Mouse (Mus musculus) hindbrain, embryonic 12.5 days (tissue): ENCODE data around the gene Cenpn. TPM values are rescaled to one million over a fixed set of nuclear protein-coding genes. Genes with fewer than 3 reads are reported as not detected.

Experiments
- ATAC-seq: fragments of 200-750 bp; cut with Nextera tagmentation; 2 replicates; pipeline ENCODE4 v1.8.0; 2017; ENCODE audit warnings: moderate TSS enrichment; ENCODE audit not compliant: low FRiP score
- H3K27ac ChIP-seq: fragments of 300-500 bp; sonication (generic); 2 replicates; pipeline ENCODE4 v1.5.1; 2016; ENCODE audit warnings: mild to moderate bottlenecking
- H3K27me3 ChIP-seq: fragments of 300-500 bp; sonication (generic); 2 replicates; pipeline ENCODE4 v1.6.1; 2016; ENCODE audit warnings: mild to moderate bottlenecking
- H3K36me3 ChIP-seq: fragments of 300-500 bp; sonication (generic); 2 replicates; pipeline ENCODE4 v1.6.1; 2016; ENCODE audit warnings: mild to moderate bottlenecking
- H3K4me1 ChIP-seq: fragments of 300-500 bp; sonication (generic); 2 replicates; pipeline ENCODE4 v1.6.1; 2016
- H3K4me2 ChIP-seq: fragments of 300-500 bp; sonication (generic); replicated peaks from 2 replicates; pipeline ENCODE4 v1.6.1; 2016; ENCODE audit warnings: mild to moderate bottlenecking
- H3K4me3 ChIP-seq: fragments of 300-500 bp; sonication (generic); 2 replicates; pipeline ENCODE4 v1.5.1; 2016; ENCODE audit warnings: mild to moderate bottlenecking
- H3K9ac ChIP-seq: fragments of 300-500 bp; sonication (generic); 2 replicates; pipeline ENCODE4 v1.6.1; 2016; ENCODE audit warnings: mild to moderate bottlenecking, moderate library complexity
- H3K9me3 ChIP-seq: fragments of 300-500 bp; sonication (generic); replicated peaks from 2 replicates; pipeline ENCODE4 v1.6.1; 2016; ENCODE audit warnings: mild to moderate bottlenecking
- WGBS: fragments of 180-500 bp; shearing (Covaris S2); methylation state at CpG from one replicate; pipeline ENCODE4 v1.1.7; 2016; 5-methylcytosine and 5-hydroxymethylcytosine counted together
- polyA plus RNA-seq: library from polyadenylated mRNA; unstranded; fragments of >200 nt; fragmentation: Nextera tagmentation; extraction: Ambion mirVana; gene quantifications from 2 replicates; pipeline ENCODE4 v1.2.1, GENCODE M21; 2016

Gene Cenpn
- polyA plus RNA-seq = 23.8 and 26.0 TPM in 2 replicates

GRCm38 (mm10) chr8:116921337-116922059 is at the start of gene Cenpn, which contains the start of gene Cmc2:
Gene Cenpn, plus strand, starts transcription at chr8:116921730.
Gene Cmc2, minus strand, starts transcription at chr8:116921455.
- Histone ChIP-seq H3K9me3 (no peaks in the 10 kb centered on the region), H3K4me1 (peaks cover 16% of the 10 kb centered on the region), H3K27ac (peak within 1 kb of the TSS; percentile 84), H3K4me3 (peak within 1 kb of the TSS; percentile 82), H3K4me2 (peak within 1 kb of the TSS; percentile 79), H3K36me3 (0 out of 2 replicates have a peak, but pooled peaks cover 3% of the 10 kb centered on the region), H3K27me3 (no peaks in the 10 kb centered on the region), H3K9ac (peak within 1 kb of the TSS; percentile 83)
- under 1% methylated on average over 57 of the region's 57 CpGs for WGBS
- peak; percentile 97 for ATAC-seq

- 82% methylated on average over 2 of the region's 2 CpGs for WGBS
- H3K9ac ChIP-seq = no peak overlapping the region
- ATAC-seq = no peak
Observed at GRCm38 (mm10) chr8:116872761-116873342, 48.7 kb upstream of the Cenpn start.

GRCm38 (mm10) chr8:116873586-116873985 is 47.9 kb upstream of the Cenpn start:
- no peak for ATAC-seq
- no peaks in the 10 kb centered on the region for H3K4me1 ChIP-seq

More at GRCm38 (mm10) chr8:116872761-116873342, 48.7 kb upstream of the Cenpn start:
- no peaks in the 10 kb centered on the region for H3K9me3 ChIP-seq
- no peaks in the 10 kb centered on the region for H3K27me3 ChIP-seq
- no peak overlapping the region for H3K4me3 ChIP-seq
- H3K27ac ChIP-seq = no peak overlapping the region
- H3K4me2 ChIP-seq = no peak overlapping the region
- no peaks in the 10 kb centered on the region for H3K36me3 ChIP-seq
- H3K4me1 ChIP-seq = no peaks in the 10 kb centered on the region

GRCm38 (mm10) chr8:116873986-116874385 is 47.5 kb upstream of the Cenpn start:
- no peak overlapping the region for H3K4me2 ChIP-seq
- H3K27me3 ChIP-seq = no peaks in the 10 kb centered on the region
- no peak overlapping the region for H3K4me3 ChIP-seq
- H3K27ac ChIP-seq = no peak overlapping the region
- H3K9me3 ChIP-seq = no peaks in the 10 kb centered on the region
- no peaks in the 10 kb centered on the region for H3K4me1 ChIP-seq
- 90% methylated on average over 8 of the region's 8 CpGs for WGBS
- no peak for ATAC-seq
- no peak overlapping the region for H3K9ac ChIP-seq
- H3K36me3 ChIP-seq = no peaks in the 10 kb centered on the region

More at GRCm38 (mm10) chr8:116873586-116873985, 47.9 kb upstream of the Cenpn start:
- no peak overlapping the region for H3K27ac ChIP-seq
- no peaks in the 10 kb centered on the region for H3K36me3 ChIP-seq
- WGBS = 85% methylated on average over 11 of the region's 11 CpGs
- no peak overlapping the region for H3K4me3 ChIP-seq
- no peak overlapping the region for H3K9ac ChIP-seq
- no peaks in the 10 kb centered on the region for H3K27me3 ChIP-seq
- no peaks in the 10 kb centered on the region for H3K9me3 ChIP-seq
- H3K4me2 ChIP-seq = no peak overlapping the region

GRCm38 (mm10) chr8:116875798-116876450 is 45.6 kb upstream of the Cenpn start:
- Histone ChIP-seq H3K4me2 (no peak overlapping the region), H3K27ac (no peak overlapping the region), H3K9me3 (no peaks in the 10 kb centered on the region), H3K27me3 (no peaks in the 10 kb centered on the region), H3K4me3 (no peak overlapping the region), H3K4me1 (no peaks in the 10 kb centered on the region), H3K9ac (no peak overlapping the region), H3K36me3 (no peaks in the 10 kb centered on the region)
- no peak for ATAC-seq
- WGBS = 88% methylated on average over 17 of the region's 17 CpGs

DNA sequence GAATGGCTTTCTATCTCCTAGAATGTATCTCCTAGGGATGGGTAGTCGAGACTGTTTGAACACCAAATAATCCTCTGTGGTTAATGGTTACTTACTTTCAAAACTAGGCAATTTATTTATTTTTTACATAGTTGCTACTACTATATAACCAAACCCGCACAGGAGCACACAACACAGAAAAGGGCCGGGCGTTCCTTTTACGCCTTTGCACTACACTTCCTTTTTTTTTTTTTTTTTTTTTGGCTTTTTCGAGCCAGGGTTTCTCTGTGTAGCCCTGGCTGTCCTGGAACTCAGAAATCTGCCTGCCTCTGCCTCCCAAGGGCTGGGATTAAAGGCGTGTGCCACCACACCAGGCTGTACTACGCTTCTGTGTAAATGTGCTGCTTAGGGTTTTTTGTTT is 40.1 kb upstream of the Cenpn start:
- 0 out of 2 replicates have a peak, but pooled peaks cover 7% of the 10 kb centered on the region for H3K9me3 ChIP-seq
- H3K27ac ChIP-seq = no peak overlapping the region
- no peak overlapping the region for H3K4me3 ChIP-seq
- no peak for ATAC-seq
- H3K9ac ChIP-seq = no peak overlapping the region
- peaks cover 5% of the 10 kb centered on the region; the same call in 1 of the 2 replicates for H3K36me3 ChIP-seq
- H3K4me2 ChIP-seq = no peak overlapping the region
- 88% methylated on average over 8 of the region's 8 CpGs for WGBS
- no peaks in the 10 kb centered on the region for H3K27me3 ChIP-seq
- no peaks in the 10 kb centered on the region for H3K4me1 ChIP-seq

GRCm38 (mm10) chr8:116887813-116888212 is 33.7 kb upstream of the Cenpn start:
- Histone ChIP-seq H3K9me3 (0 out of 2 replicates have a peak, but pooled peaks cover 7% of the 10 kb centered on the region), H3K27ac (no peak overlapping the region), H3K36me3 (peaks cover 22% of the 10 kb centered on the region), H3K4me3 (no peak overlapping the region), H3K27me3 (no peaks in the 10 kb centered on the region), H3K4me2 (no peak overlapping the region), H3K4me1 (no peaks in the 10 kb centered on the region), H3K9ac (no peak overlapping the region)
- no peak for ATAC-seq
- WGBS = 72% methylated on average over 4 of the region's 4 CpGs

GRCm38 (mm10) chr8:116891446-116891845 is 30.1 kb upstream of the Cenpn start:
- no peak overlapping the region for H3K4me3 ChIP-seq
- H3K9me3 ChIP-seq = peaks cover 6% of the 10 kb centered on the region; the same call in 1 of the 2 replicates
- 83% methylated on average over 5 of the region's 5 CpGs for WGBS
- H3K4me1 ChIP-seq = no peaks in the 10 kb centered on the region
- H3K9ac ChIP-seq = no peak overlapping the region
- H3K36me3 ChIP-seq = peaks cover 25% of the 10 kb centered on the region
- H3K4me2 ChIP-seq = no peak overlapping the region
- H3K27ac ChIP-seq = no peak overlapping the region
- H3K27me3 ChIP-seq = no peaks in the 10 kb centered on the region
- ATAC-seq = no peak

GRCm38 (mm10) chr8:116892130-116892529 is 29.4 kb upstream of the Cenpn start:
- Histone ChIP-seq H3K4me2 (no peak overlapping the region), H3K4me3 (no peak overlapping the region), H3K27ac (no peak overlapping the region), H3K36me3 (peaks cover 22% of the 10 kb centered on the region), H3K9ac (no peak overlapping the region), H3K27me3 (no peaks in the 10 kb centered on the region), H3K9me3 (peaks cover 6% of the 10 kb centered on the region; the same call in 1 of the 2 replicates), H3K4me1 (no peaks in the 10 kb centered on the region)
- no peak for ATAC-seq
- 89% methylated on average over 3 of the region's 3 CpGs for WGBS

DNA sequence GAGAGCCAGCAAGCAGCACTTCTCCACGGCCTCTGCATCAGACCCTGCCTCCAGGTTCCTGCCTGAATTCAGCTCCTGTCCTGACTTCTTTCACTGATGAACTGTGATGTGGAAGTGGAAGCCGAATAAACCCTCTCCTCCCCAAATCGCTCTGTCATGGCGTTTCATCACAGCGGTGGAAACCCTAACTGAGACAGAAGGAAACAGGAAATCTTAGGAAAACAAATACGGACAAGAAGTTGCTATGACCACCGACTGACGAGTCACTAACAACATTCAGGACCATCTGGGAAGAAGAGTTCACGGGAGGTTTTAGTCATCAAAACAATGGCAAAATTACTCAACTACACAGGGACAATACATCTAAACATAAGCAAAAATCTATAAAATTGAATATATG is 28.9 kb upstream of the Cenpn start:
- Histone ChIP-seq H3K27ac (no peak overlapping the region), H3K4me2 (no peak overlapping the region), H3K36me3 (peaks cover 22% of the 10 kb centered on the region), H3K4me3 (no peak overlapping the region), H3K9ac (no peak overlapping the region), H3K9me3 (peaks cover 6% of the 10 kb centered on the region; the same call in 1 of the 2 replicates), H3K27me3 (no peaks in the 10 kb centered on the region), H3K4me1 (no peaks in the 10 kb centered on the region)
- 82% methylated on average over 9 of the region's 9 CpGs for WGBS
- ATAC-seq = no peak

DNA sequence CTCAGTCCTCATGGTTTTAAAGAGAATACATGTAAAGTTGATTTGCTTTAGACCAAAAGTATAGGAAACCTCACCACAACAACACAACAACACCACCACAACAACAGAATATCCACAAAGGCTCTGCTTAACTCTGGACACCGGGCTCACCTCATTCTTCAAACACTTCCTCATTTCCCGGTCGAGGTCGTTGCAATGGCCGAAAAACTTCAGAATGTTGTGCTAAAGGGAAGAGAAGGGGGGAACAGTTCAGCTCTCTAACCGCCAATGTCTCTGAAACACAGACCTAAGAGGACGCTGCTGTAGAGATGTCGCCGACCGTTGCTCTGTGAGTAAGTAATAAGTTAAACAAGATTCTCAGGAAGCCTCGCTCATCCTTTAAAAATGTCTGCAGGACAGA is 27.6 kb upstream of the Cenpn start:
- Histone ChIP-seq H3K9me3 (peaks cover 6% of the 10 kb centered on the region; the same call in 1 of the 2 replicates), H3K4me3 (no peak overlapping the region), H3K27ac (no peak overlapping the region), H3K4me2 (no peak overlapping the region), H3K4me1 (no peaks in the 10 kb centered on the region), H3K9ac (no peak overlapping the region), H3K36me3 (peaks cover 14% of the 10 kb centered on the region), H3K27me3 (no peaks in the 10 kb centered on the region)
- WGBS = 85% methylated on average over 11 of the region's 11 CpGs
- ATAC-seq = no peak

DNA sequence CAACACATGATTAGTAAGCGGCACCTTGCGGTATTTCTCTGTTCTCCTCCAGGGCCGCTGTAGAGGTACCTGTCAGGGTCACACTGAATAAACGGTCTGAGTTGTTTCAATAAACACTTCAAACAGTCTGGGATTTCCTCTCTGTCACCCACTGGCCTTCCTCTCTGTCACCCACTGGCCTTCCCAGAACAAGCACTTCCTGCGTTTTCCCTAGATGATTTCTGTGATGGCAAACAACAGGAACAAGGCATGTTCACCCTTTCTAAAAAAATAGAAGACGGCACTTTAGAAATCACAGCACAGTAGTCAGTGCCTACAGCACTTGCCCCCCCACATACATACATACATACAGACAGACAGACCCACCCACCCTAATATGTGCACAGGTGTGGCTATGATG is 26.0 kb upstream of the Cenpn start:
- peaks cover 9% of the 10 kb centered on the region; the same call in 1 of the 2 replicates for H3K36me3 ChIP-seq
- WGBS = 85% methylated on average over 6 of the region's 6 CpGs
- H3K27me3 ChIP-seq = no peaks in the 10 kb centered on the region
- no peaks in the 10 kb centered on the region for H3K4me1 ChIP-seq
- no peak overlapping the region for H3K9ac ChIP-seq
- H3K4me2 ChIP-seq = no peak overlapping the region
- no peak overlapping the region for H3K4me3 ChIP-seq
- no peak overlapping the region for H3K27ac ChIP-seq
- H3K9me3 ChIP-seq = peaks cover 6% of the 10 kb centered on the region; the same call in 1 of the 2 replicates
- no peak for ATAC-seq
